Mouse (Mus musculus) kidney, postnatal 0 days (tissue): ENCODE data around the gene Macrod1. TPM values are rescaled to one million over a fixed set of nuclear protein-coding genes. Genes with fewer than 3 reads are reported as not detected.

ENCODE experiments used
- ATAC-seq: fragments of 200-750 bp; cut with Nextera tagmentation; replicated peaks from 2 replicates; pipeline ENCODE4 v1.8.0; 2017; ENCODE audit warnings: low read depth, moderate number of reproducible peaks, moderate TSS enrichment, moderate library complexity; ENCODE audit not compliant: low FRiP score
- DNase-seq: peaks from one replicate; pipeline ENCODE4 v3.0.0-alpha.2; 2016; ENCODE audit warnings: low spot score
- H3K27ac ChIP-seq: fragments of 300-500 bp; sonication (generic); 2 replicates; pipeline ENCODE4 v1.5.1; 2014; ENCODE audit warnings: mild to moderate bottlenecking
- H3K27me3 ChIP-seq: fragments of 300-500 bp; sonication (generic); 2 replicates; pipeline ENCODE4 v1.6.1; 2014; ENCODE audit warnings: low read length, mixed read lengths; ENCODE audit not compliant: insufficient read depth
- H3K36me3 ChIP-seq: fragments of 300-500 bp; sonication (generic); 2 replicates; pipeline ENCODE4 v1.6.1; 2014; ENCODE audit warnings: low read length, mixed read lengths; ENCODE audit not compliant: insufficient read depth
- H3K4me1 ChIP-seq: fragments of 300-500 bp; sonication (generic); replicated peaks from 2 replicates; pipeline ENCODE4 v1.6.1; 2014; ENCODE audit warnings: antibody characterized with exemption, low read length, mixed read lengths; ENCODE audit not compliant: insufficient read depth
- H3K4me2 ChIP-seq: fragments of 300-500 bp; sonication (generic); 2 replicates; pipeline ENCODE4 v1.6.1; 2014; ENCODE audit warnings: mild to moderate bottlenecking, low read length, moderate library complexity, mixed read lengths
- H3K4me3 ChIP-seq: fragments of 300-500 bp; sonication (generic); replicated peaks from 2 replicates; pipeline ENCODE4 v1.5.1; 2014; ENCODE audit warnings: low read depth, low read length
- H3K9ac ChIP-seq: fragments of 300-500 bp; sonication (generic); 2 replicates; pipeline ENCODE4 v1.6.1; 2014; ENCODE audit warnings: low read depth, low read length
- H3K9me3 ChIP-seq: fragments of 300-500 bp; sonication (generic); replicated peaks from 2 replicates; pipeline ENCODE4 v1.6.1; 2016; ENCODE audit warnings: low read length, inconsistent platforms, mixed read lengths
- CTCF ChIP-seq: IDR thresholded peaks from 2 replicates; pipeline ENCODE4 v1.5.1; 2016; ENCODE audit warnings: antibody characterized with exemption, low read depth, mild to moderate bottlenecking, moderate library complexity
- WGBS: fragments of 180-500 bp; shearing (Covaris S2); extraction: QIAGEN DNeasy Blood & Tissue Kit; methylation state at CpG from one replicate; pipeline ENCODE4 v1.1.7; 2014; 5-methylcytosine and 5-hydroxymethylcytosine counted together
- polyA plus RNA-seq: library from polyadenylated mRNA; unstranded; fragments of >200 nt; fragmentation: Nextera tagmentation; extraction: Ambion mirVana; gene quantifications from 2 replicates; pipeline ENCODE4 v1.2.1, GENCODE M21; 2015

Macrod1 gene
- polyA plus RNA-seq, 1 experiment from 2014 or later: 35.5 TPM

GRCm38 (mm10) chr19:7196741-7197270 is 140.2 kb downstream of the Macrod1 start:
- Histone ChIP-seq H3K4me1 (peaks cover 30% of the 10 kb centered on the region), H3K9ac (no peak overlapping the region), H3K9me3 (no peaks in the 10 kb centered on the region), H3K27ac (no peak overlapping the region), H3K27me3 (no peaks in the 10 kb centered on the region), H3K4me2 (no peak overlapping the region), H3K4me3 (no peak overlapping the region), H3K36me3 (peaks cover 35% of the 10 kb centered on the region)
- TF ChIP-seq CTCF: no peak
- DNase-seq (no peak), ATAC-seq (peak; percentile 35)
- WGBS: 17% methylated on average over 17 of the region's 17 CpGs

DNA sequence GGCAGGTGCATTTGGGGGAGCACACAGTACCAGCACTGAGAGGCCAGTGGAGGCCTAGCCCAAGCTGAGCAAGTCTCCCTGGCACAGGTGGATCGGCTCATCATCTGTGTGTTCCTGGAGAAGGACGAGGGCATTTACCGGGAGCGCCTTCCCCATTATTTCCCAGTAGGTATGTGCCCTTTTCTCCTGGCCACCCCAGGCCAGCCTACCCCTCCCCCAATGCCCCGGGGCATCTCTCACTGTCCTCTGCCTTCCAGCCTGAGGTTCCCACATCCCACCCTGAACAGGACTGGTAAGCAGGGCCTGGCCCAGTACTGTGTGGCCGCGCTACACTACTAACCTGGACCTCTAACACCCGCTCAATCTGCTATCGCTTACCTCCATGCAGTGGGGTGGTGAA is 140.8 kb downstream of the Macrod1 start:
- DNase-seq (no peak), ATAC-seq (peak; percentile 25; the same call in 1 of the 2 replicates)

DNA sequence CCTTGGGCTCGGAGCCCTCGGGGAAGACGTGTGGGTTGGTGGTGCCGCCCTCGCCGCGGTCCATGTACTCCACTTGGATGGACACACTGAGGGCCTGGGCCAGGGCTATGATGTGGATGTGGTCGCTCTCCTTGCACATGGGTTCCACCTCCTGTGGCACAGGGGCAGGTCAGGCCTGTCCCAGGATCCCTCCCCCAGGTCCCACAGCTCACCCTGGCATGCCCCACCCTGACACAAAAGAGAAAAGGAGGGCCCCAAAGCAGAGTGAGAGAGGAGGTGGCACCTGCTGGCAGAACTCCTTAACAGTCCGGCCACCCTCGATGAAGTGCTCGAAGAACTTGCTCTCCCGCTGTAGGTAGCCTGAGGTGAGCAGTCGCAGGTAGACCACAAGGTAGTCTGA is 142.5 kb downstream of the Macrod1 start:
- WGBS: 80% methylated on average over 13 of the region's 13 CpGs
- Histone ChIP-seq H3K27ac (no peak overlapping the region), H3K9ac (no peak overlapping the region), H3K4me2 (no peak overlapping the region), H3K4me1 (peaks cover 16% of the 10 kb centered on the region), H3K4me3 (no peak overlapping the region), H3K36me3 (peaks cover 52% of the 10 kb centered on the region), H3K9me3 (no peaks in the 10 kb centered on the region), H3K27me3 (no peaks in the 10 kb centered on the region)
- ATAC-seq: no peak
- DNase-seq: no peak
- no peak for TF ChIP-seq CTCF

More for the DNA sequence above, 140.8 kb downstream of the Macrod1 start:
- Histone ChIP-seq H3K36me3 (peaks cover 37% of the 10 kb centered on the region), H3K4me2 (no peak overlapping the region), H3K9ac (no peak overlapping the region), H3K4me1 (peaks cover 24% of the 10 kb centered on the region), H3K4me3 (no peak overlapping the region), H3K27me3 (no peaks in the 10 kb centered on the region), H3K9me3 (no peaks in the 10 kb centered on the region), H3K27ac (no peak overlapping the region)
- WGBS: 81% methylated on average over 9 of the region's 9 CpGs
- no peak for TF ChIP-seq CTCF

DNA sequence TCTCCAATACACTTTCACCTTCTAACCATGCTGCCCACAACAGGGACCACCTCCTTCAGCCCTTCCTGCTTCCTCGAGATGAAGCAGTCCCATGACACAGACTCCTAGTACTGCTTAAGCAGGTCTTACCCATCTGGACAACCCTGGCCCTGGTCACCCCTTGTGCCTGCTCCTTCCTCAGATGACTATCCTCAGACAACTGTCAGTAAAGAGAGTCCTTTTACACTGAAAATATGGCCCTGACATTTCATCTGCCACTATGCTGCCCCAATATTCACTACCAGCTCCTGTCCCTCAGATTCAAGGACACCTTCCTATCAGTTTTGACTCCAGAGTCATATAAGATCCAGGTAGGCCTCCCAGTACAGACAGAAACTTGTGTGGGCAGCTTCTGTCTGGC is 143.8 kb downstream of the Macrod1 start:
- no peak for DNase-seq
- no peak for TF ChIP-seq CTCF
- Histone ChIP-seq H3K27ac (no peak overlapping the region), H3K9me3 (no peaks in the 10 kb centered on the region), H3K4me2 (no peak overlapping the region), H3K36me3 (peaks cover 52% of the 10 kb centered on the region), H3K27me3 (no peaks in the 10 kb centered on the region), H3K4me1 (peaks cover 28% of the 10 kb centered on the region), H3K9ac (no peak overlapping the region), H3K4me3 (no peak overlapping the region)
- WGBS: 48% methylated on average over 1 of the region's 1 CpGs
- no peak for ATAC-seq

DNA sequence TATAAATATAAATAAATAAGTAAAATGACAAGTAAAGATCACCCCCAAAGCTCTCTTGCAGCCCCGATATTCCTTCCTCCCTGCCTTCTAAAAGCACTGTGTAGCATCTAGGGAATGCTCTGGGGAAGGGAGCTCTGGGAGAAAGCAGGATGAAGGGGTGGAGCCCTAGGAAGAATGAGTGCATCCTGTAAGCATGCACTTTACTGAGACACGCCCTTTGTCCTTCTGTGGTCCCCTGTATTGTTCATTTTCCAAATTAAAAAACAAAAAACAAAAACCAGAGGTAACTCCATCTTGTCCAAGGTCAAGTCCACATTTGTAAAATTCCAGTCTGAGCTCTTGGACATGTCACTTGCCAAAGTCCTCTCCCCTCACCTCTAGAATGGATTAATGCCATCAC is 148.3 kb downstream of the Macrod1 start:
- Histone ChIP-seq H3K4me3 (peak overlapping the region; percentile 92; the same call in 1 of the 2 replicates), H3K9ac (peak overlapping the region; percentile 83), H3K9me3 (no peaks in the 10 kb centered on the region), H3K36me3 (peaks cover 33% of the 10 kb centered on the region), H3K4me2 (peak overlapping the region; percentile 81), H3K27me3 (no peaks in the 10 kb centered on the region), H3K27ac (peak overlapping the region; percentile 98; the same call in 1 of the 2 replicates), H3K4me1 (peaks cover 20% of the 10 kb centered on the region)
- TF ChIP-seq CTCF: no peak
- ATAC-seq (no peak), DNase-seq (no peak)
- WGBS: 60% methylated on average over 2 of the region's 2 CpGs

DNA sequence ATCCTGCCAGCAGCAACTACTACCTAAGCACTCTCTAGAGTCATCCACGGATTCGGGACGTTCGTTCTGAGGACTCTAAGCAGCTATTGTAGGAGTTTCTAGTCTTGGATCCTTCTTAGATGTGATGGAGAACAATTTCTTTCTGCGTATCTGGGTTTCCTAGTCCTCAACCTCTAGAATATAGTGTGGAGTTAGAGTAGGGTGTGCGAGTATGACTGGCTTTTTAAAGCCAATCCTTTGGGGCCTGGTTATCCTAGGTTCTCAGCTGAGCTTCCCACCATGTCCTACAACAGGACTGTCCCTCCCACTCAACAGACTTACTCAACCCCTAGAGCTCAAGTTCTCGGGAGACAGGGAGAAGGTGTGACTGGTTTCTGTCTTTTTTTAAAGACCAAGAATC is 148.7 kb downstream of the Macrod1 start:
- DNase-seq: no peak
- no peaks in the 10 kb centered on the region for H3K27me3 ChIP-seq
- no peaks in the 10 kb centered on the region for H3K9me3 ChIP-seq
- WGBS: 20% methylated on average over 7 of the region's 7 CpGs
- H3K9ac ChIP-seq: peak overlapping the region; percentile 83
- H3K27ac ChIP-seq: peak overlapping the region; percentile 98
- peak overlapping the region; percentile 92 for H3K4me3 ChIP-seq
- no peak for ATAC-seq
- H3K36me3 ChIP-seq: peaks cover 28% of the 10 kb centered on the region
- TF ChIP-seq CTCF: no peak
- H3K4me2 ChIP-seq: peak overlapping the region; percentile 81
- H3K4me1 ChIP-seq: peaks cover 20% of the 10 kb centered on the region
